Mouse (Mus musculus): ENCODE data around the gene Nphs2.

Gene Nphs2

GRCm38 (mm10) chr1:156352466-156352865 is 41.9 kb downstream of the Nphs2 start:
- no peak for DNase-seq (ENCODE audit: low spot score in 2 of 2)

- no peak for DNase-seq (ENCODE audit: low spot score in 2 of 2)
These were observed 55.2 kb downstream of the Nphs2 start, which contains the start of gene Gm2000 for GRCm38 (mm10) chr1:156365740-156366139. Gene Gm2000, plus strand, starts transcription at chr1:156366040.
